In genomic region chr2:73759027-73759426, GRCm38 (mm10) we compare ENCODE assay signal across 24 mouse cellular contexts. TPM values are rescaled to one million over a fixed set of nuclear protein-coding genes. Genes with fewer than 3 reads are reported as not detected.
"Had no signal": no experiment of that assay in that cellular context is flagged by ENCODE, and none has a peak within 500 bp of the region (broad histone marks: within the 10 kb centered on the region; RNA-seq: fewer than 3 reads in every experiment).

No protein-coding gene starts in this region.

- H3K36me3 ChIP-seq: lung, embryonic 15.5 days; midbrain, embryonic 15.5 days had no signal

- ATAC-seq: intestine, postnatal 0 days; midbrain, embryonic 15.5 days had no signal

- H3K27me3 ChIP-seq: limb, embryonic 13.5 days; lung, embryonic 15.5 days; midbrain, embryonic 12.5 days; midbrain, embryonic 15.5 days; neural tube, embryonic 13.5 days had no signal

- H3K9me3 ChIP-seq: limb, embryonic 10.5 days; lung, embryonic 15.5 days; midbrain, embryonic 15.5 days; neural tube, embryonic 13.5 days had no signal

- H3K4me2 ChIP-seq: limb, embryonic 13.5 days; lung, embryonic 15.5 days; midbrain, embryonic 12.5 days; midbrain, embryonic 15.5 days; neural tube, embryonic 13.5 days had no signal

- DNase-seq: kidney, adult 2 months; kidney, postnatal 25 days; layer of hippocampus, adult 9-11 months; lung, adult 18-20 months; lung, postnatal 10 days; lung, postnatal 36 days; retina, postnatal 1 day; right cerebral cortex, postnatal 25 days; spleen, adult 18-20 months; thymus, adult 18-20 months; thymus, postnatal 36 days had no signal

- H3K9ac ChIP-seq: limb, embryonic 13.5 days; lung, embryonic 15.5 days; midbrain, embryonic 12.5 days; midbrain, embryonic 15.5 days; neural tube, embryonic 13.5 days had no signal

- H3K27ac ChIP-seq: kidney, postnatal 0 days; layer of hippocampus, adult 2 months; limb, embryonic 10.5 days; limb, embryonic 13.5 days; lung, embryonic 15.5 days; midbrain, embryonic 12.5 days; midbrain, embryonic 15.5 days; neural tube, embryonic 13.5 days had no signal

- H3K4me1 ChIP-seq: limb, embryonic 13.5 days had no signal

- H3K4me3 ChIP-seq: layer of hippocampus, adult 2 months; limb, embryonic 10.5 days; limb, embryonic 13.5 days; lung, embryonic 15.5 days; midbrain, embryonic 12.5 days; midbrain, embryonic 15.5 days; myocyte; neural tube, embryonic 13.5 days had no signal

RNA-seq across cellular contexts. Expression of gene Chn1, which starts 16.1 kb away (rescaled TPM):
- total RNA-seq: monocyte, adult 5-6 weeks; neutrophil, adult 5-6 weeks had no signal
- polyA plus RNA-seq: liver, adult 2 months had no signal
